Mouse (Mus musculus) CH12.LX (cell line): ENCODE measurements around the gene Cep63. TPM values are rescaled to one million over a fixed set of nuclear protein-coding genes. Genes with fewer than 3 reads are reported as not detected.

ENCODE experiments used
- DNase-seq: peaks from one replicate; pipeline ENCODE4 v3.0.0-alpha.2; 2013; ENCODE audit errors: extremely low read depth
- H3K27ac ChIP-seq: 2 replicates; pipeline ENCODE4 v1.5.1; 2012; ENCODE audit warnings: low read depth, mild to moderate bottlenecking, control low read depth, moderate library complexity; ENCODE audit not compliant: insufficient read depth
- H3K27me3 ChIP-seq: replicated peaks from 2 replicates; pipeline ENCODE3; 2012; ENCODE audit warnings: inconsistent platforms
- H3K36me3 ChIP-seq, 2 experiments: replicated peaks in 1 of 2; 2 replicates each; pipeline versions ENCODE3 to v1.6.1; 2012; ENCODE audit warnings: inconsistent platforms in 1 of 2, low read length in 1 of 2, mild to moderate bottlenecking in 1 of 2, mixed read lengths in 1 of 2, moderate library complexity in 1 of 2; ENCODE audit not compliant: control insufficient read depth in 1 of 2, insufficient read depth in 1 of 2
- H3K4me1 ChIP-seq, 2 experiments: 2 replicates each; pipeline ENCODE4 v1.6.1; 2012; ENCODE audit warnings: inconsistent platforms in 1 of 2, moderate library complexity in 1 of 2; ENCODE audit not compliant: insufficient read depth in 2 of 2, control insufficient read depth in 1 of 2
- H3K4me2 ChIP-seq: 2 replicates; pipeline ENCODE4 v1.6.1; 2012; ENCODE audit warnings: low read depth, mild to moderate bottlenecking, control low read depth; ENCODE audit not compliant: poor library complexity, insufficient read depth, severe bottlenecking
- H3K4me3 ChIP-seq, 3 experiments: fragments of 150-350 bp in 1 of 3; sonication (generic) in 1 of 3; replicated peaks in 1 of 3; 2 replicates each; pipeline versions ENCODE3 to v1.5.1; 2011 to 2012; ENCODE audit warnings: low read depth in 2 of 3, low read length in 2 of 3, mild to moderate bottlenecking in 2 of 3, moderate library complexity in 2 of 3, control low read depth in 1 of 3, improper control_type of control experiment in 1 of 3, inconsistent platforms in 1 of 3, mixed read lengths in 1 of 3; ENCODE audit not compliant: poor library complexity in 1 of 3
- H3K79me2 ChIP-seq: replicated peaks from 2 replicates; pipeline ENCODE4 v1.6.1; 2012; ENCODE audit warnings: mild to moderate bottlenecking, moderate library complexity; ENCODE audit not compliant: control insufficient read depth, poor library complexity, insufficient read depth, severe bottlenecking; ENCODE audit errors: extremely low read depth
- H3K9ac ChIP-seq: 2 replicates; pipeline ENCODE4 v1.6.1; 2012; ENCODE audit warnings: low read depth, mild to moderate bottlenecking, control low read depth, moderate library complexity; ENCODE audit not compliant: insufficient read depth
- H3K9me3 ChIP-seq: replicated peaks from 2 replicates; pipeline ENCODE3; 2012; ENCODE audit warnings: low read length, inconsistent platforms, mixed read lengths
- CTCF ChIP-seq, 2 experiments: IDR thresholded peaks in 1 of 2; conservative IDR thresholded peaks in 1 of 2; 2 replicates each; pipeline ENCODE4 v1.5.1; 2011 to 2012; ENCODE audit warnings: low read depth in 2 of 2, low read length in 2 of 2, improper control_type of control experiment in 1 of 2, inconsistent platforms in 1 of 2, mild to moderate bottlenecking in 1 of 2, moderate library complexity in 1 of 2
- ELF1 ChIP-seq: IDR thresholded peaks from 2 replicates; pipeline ENCODE4 v1.6.1; 2014; ENCODE audit warnings: low read depth, mild to moderate bottlenecking, inconsistent platforms, low read length, improper control_type of control experiment
- ETS1 ChIP-seq: conservative IDR thresholded peaks from 2 replicates; pipeline ENCODE4 v1.6.1; 2012; ENCODE audit warnings: low read depth, mild to moderate bottlenecking, inconsistent platforms, low read length, improper control_type of control experiment, moderate library complexity
- HCFC1 ChIP-seq: IDR thresholded peaks from 2 replicates; pipeline ENCODE4 v1.6.1; 2012; ENCODE audit warnings: low read depth, mild to moderate bottlenecking, inconsistent platforms, low read length, improper control_type of control experiment
- JUN ChIP-seq: IDR thresholded peaks from 2 replicates; pipeline ENCODE4 v1.6.1; 2011; ENCODE audit warnings: low read depth, mild to moderate bottlenecking, low read length, improper control_type of control experiment, moderate library complexity; ENCODE audit not compliant: insufficient read depth
- MAX ChIP-seq: IDR thresholded peaks from 2 replicates; pipeline ENCODE4 v1.6.1; 2011; ENCODE audit warnings: low read length, improper control_type of control experiment
- NELFE ChIP-seq: IDR thresholded peaks from 2 replicates; pipeline ENCODE4 v1.6.1; 2011; ENCODE audit warnings: low read depth, low read length, improper control_type of control experiment
- NRF1 ChIP-seq: IDR thresholded peaks from 2 replicates; pipeline ENCODE4 v1.6.1; 2014; ENCODE audit warnings: low read depth, mild to moderate bottlenecking, inconsistent platforms, low read length, improper control_type of control experiment, moderate library complexity
- PAX5 ChIP-seq: IDR thresholded peaks from 2 replicates; pipeline ENCODE4 v1.6.1; 2012; ENCODE audit warnings: low read length, inconsistent platforms, mixed read lengths
- POLR2A ChIP-seq: IDR thresholded peaks from 2 replicates; pipeline ENCODE4 v1.6.1; 2011; ENCODE audit warnings: low read depth, mild to moderate bottlenecking, improper control_type of control experiment, low read length
- RAD21 ChIP-seq: IDR thresholded peaks from 2 replicates; pipeline ENCODE4 v1.6.1; 2011; ENCODE audit warnings: low read depth, mild to moderate bottlenecking, low read length, improper control_type of control experiment, moderate library complexity
- SMC3 ChIP-seq: IDR thresholded peaks from 2 replicates; pipeline ENCODE4 v1.6.1; 2011; ENCODE audit warnings: low read depth, low read length, improper control_type of control experiment
- TBP ChIP-seq: conservative IDR thresholded peaks from 2 replicates; pipeline ENCODE4 v1.6.1; 2011; ENCODE audit warnings: low read depth, low read length, improper control_type of control experiment
- TCF12 ChIP-seq: IDR thresholded peaks from 2 replicates; pipeline ENCODE4 v1.6.1; 2014; ENCODE audit warnings: low read depth, mild to moderate bottlenecking, inconsistent platforms, low read length, improper control_type of control experiment
- UBTF ChIP-seq: IDR thresholded peaks from 2 replicates; pipeline ENCODE4 v1.6.1; 2012; ENCODE audit warnings: low read depth, mild to moderate bottlenecking, inconsistent platforms, low read length, improper control_type of control experiment, moderate library complexity
- ZC3H11A ChIP-seq: IDR thresholded peaks from 2 replicates; pipeline ENCODE4 v1.6.1; 2012; ENCODE audit warnings: low read depth, mild to moderate bottlenecking, inconsistent platforms, low read length, improper control_type of control experiment
- ZNF384 ChIP-seq: IDR thresholded peaks from 2 replicates; pipeline ENCODE4 v1.6.1; 2012; ENCODE audit warnings: low read depth, low read length, improper control_type of control experiment, inconsistent platforms
- dilution Hi-C: fragments of 300-500 bp; cut with MboI; formaldehyde crosslinking; loops from 2 replicates; pipeline ENCODE4 v1.14.3; 2020; ENCODE audit warnings: low sequenced_read_pairs; ENCODE audit not compliant: extremely low pct_unique_long_range_greater_than_20kb, extremely low pct_ligation_motif_present
- in situ Hi-C: fragments of 300-500 bp; cut with MboI; formaldehyde crosslinking; loops from 3 replicates; pipeline ENCODE4 v1.14.3; 2019; ENCODE audit warnings: low sequenced_read_pairs, low pct_ligation_motif_present, low pct_unique_long_range_greater_than_20kb, mixed read lengths
- polyA plus RNA-seq: library from polyadenylated mRNA; unstranded; fragments of >175 nt; gene quantifications from 2 replicates; pipeline ENCODE4 v1.2.1, GENCODE M21; 2012; ENCODE audit warnings: low read depth; ENCODE audit not compliant: insufficient read length
- total RNA-seq, 2 experiments: library from RNA; depleted of rRNA; stranded (reverse); fragments of 300-350 nt in 1 of 2; fragments of >200 nt in 1 of 2; gene quantifications; 2 replicates each; pipeline ENCODE4 v1.2.3; 2012 to 2014

Cep63 gene
- total and polyA plus RNA-seq, 3 experiments, result 18.7 to 45.6 (median 27.3) TPM

- dilution Hi-C loops, result no loop called here
- no peak for TF ChIP-seq MAX
- TF ChIP-seq NELFE, result no peak
- TF ChIP-seq JUN, result no peak
- TF ChIP-seq, all 38 proteins: peak for 0
- H3K4me2 ChIP-seq, result no peak overlapping the region
- in situ Hi-C loops, result no loop called here
- peaks cover 0 to 66% of the 10 kb centered on the region in 2 experiments; a peak in 3 of 4 replicates for H3K4me1 ChIP-seq
- H3K79me2 ChIP-seq, result peaks cover 9% of the 10 kb centered on the region
- H3K9me3 ChIP-seq, result no peaks in the 10 kb centered on the region
- H3K9ac ChIP-seq, result no peak overlapping the region
- no peaks in the 10 kb centered on the region for H3K36me3 ChIP-seq
- H3K27me3 ChIP-seq, result no peaks in the 10 kb centered on the region
- no peak for DNase-seq
- H3K4me3 ChIP-seq, result no peak overlapping the region
- H3K27ac ChIP-seq, result no peak overlapping the region
Observed at GRCm38 (mm10) chr9:102623581-102623980, 2.8 kb downstream of the Cep63 start.

DNA sequence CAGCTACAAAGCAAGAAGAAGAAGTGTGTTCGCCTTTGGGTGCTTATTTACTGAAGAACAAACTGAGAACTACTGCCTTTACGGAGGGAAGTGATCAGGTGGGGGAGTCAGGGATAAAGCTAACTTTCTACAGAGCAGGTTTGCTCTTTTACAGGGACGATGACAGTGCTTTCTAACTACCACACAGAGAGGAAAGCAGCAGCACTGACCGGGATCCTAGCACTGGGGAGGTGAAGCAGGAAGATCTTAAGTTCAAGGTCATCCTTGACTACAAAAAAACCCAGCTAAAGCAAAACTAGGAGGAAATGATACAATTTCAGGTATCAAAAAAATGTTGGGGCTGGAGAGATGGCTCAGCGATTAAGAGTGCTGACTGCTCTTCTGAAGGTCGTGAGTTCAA lies 3.5 kb downstream of the Cep63 start:
- TF ChIP-seq ZC3H11A (no peak), TCF12 (no peak), TBP (no peak), POLR2A (no peak), UBTF (no peak), ETS1 (no peak), ELF1 (no peak), PAX5 (no peak), ZNF384 (no peak), NRF1 (no peak), CTCF (conservative IDR thresholded peaks at IDR 0.05 in 1 of 2, IDR thresholded peaks at IDR 0.05 in 1 of 2; ENCODE audit: low read depth in 2 of 2, low read length in 2 of 2) (no peak)
- Histone ChIP-seq H3K4me3 (no peak overlapping the region), H3K4me1 (peaks cover 0 to 66% of the 10 kb centered on the region in 2 experiments; a peak in 3 of 4 replicates), H3K9me3 (no peaks in the 10 kb centered on the region), H3K9ac (no peak overlapping the region), H3K4me2 (no peak overlapping the region), H3K79me2 (peaks cover 9% of the 10 kb centered on the region), H3K36me3 (peaks cover 0 to under 1% of the 10 kb centered on the region in 2 experiments), H3K27ac (0 out of 2 replicates have a peak overlapping the region, but pooled peaks have one; percentile 12), H3K27me3 (no peaks in the 10 kb centered on the region)
- no peak for DNase-seq
- in situ Hi-C loops, result no loop called here
- dilution Hi-C loops, result no loop called here

- Histone ChIP-seq H3K9me3 (no peaks in the 10 kb centered on the region), H3K27ac (0 out of 2 replicates have a peak overlapping the region, but pooled peaks have one; percentile 12), H3K4me1 (peaks cover 0 to 66% of the 10 kb centered on the region in 2 experiments; a peak in 3 of 4 replicates), H3K4me3 (no peak overlapping the region), H3K9ac (no peak overlapping the region), H3K79me2 (peaks cover 9% of the 10 kb centered on the region), H3K27me3 (no peaks in the 10 kb centered on the region), H3K36me3 (peaks cover 0 to 6% of the 10 kb centered on the region in 2 experiments), H3K4me2 (no peak overlapping the region)
- peak; percentile 78 for DNase-seq
- dilution Hi-C loops, result no loop called here
- in situ Hi-C loops, result no loop called here
- no peak for TF ChIP-seq ETS1
- peak; percentile 51 for TF ChIP-seq SMC3
- TF ChIP-seq HCFC1, result no peak
- TF ChIP-seq CTCF (conservative IDR thresholded peaks at IDR 0.05 in 1 of 2, IDR thresholded peaks at IDR 0.05 in 1 of 2; ENCODE audit: low read depth in 2 of 2, low read length in 2 of 2), result peak; percentile 88 to 89
- TF ChIP-seq RAD21, result peak; percentile 56
Observed at GRCm38 (mm10) chr9:102622192-102622857, 4.0 kb downstream of the Cep63 start.
